Mouse (Mus musculus) hindbrain, embryonic 14.5 days (tissue): ENCODE data around the gene Avil. TPM values are rescaled to one million over a fixed set of nuclear protein-coding genes. Genes with fewer than 3 reads are reported as not detected.

Source experiments
- ATAC-seq: fragments of 200-750 bp; cut with Nextera tagmentation; 2 replicates; pipeline ENCODE4 v1.8.0; 2017; ENCODE audit warnings: moderate number of reproducible peaks, mild to moderate bottlenecking, moderate TSS enrichment, moderate library complexity; ENCODE audit not compliant: low FRiP score
- DNase-seq: peaks from one replicate; pipeline ENCODE4 v3.0.0-alpha.2; 2015; ENCODE audit warnings: low spot score
- H3K27ac ChIP-seq: fragments of 300-500 bp; sonication (generic); 2 replicates; pipeline ENCODE4 v1.5.1; 2014; ENCODE audit warnings: mild to moderate bottlenecking, moderate library complexity
- H3K27me3 ChIP-seq: fragments of 300-500 bp; sonication (generic); 2 replicates; pipeline ENCODE4 v1.6.1; 2014; ENCODE audit warnings: mild to moderate bottlenecking, low read length, mixed read lengths; ENCODE audit not compliant: control insufficient read depth, insufficient read depth
- H3K36me3 ChIP-seq: fragments of 300-500 bp; sonication (generic); replicated peaks from 2 replicates; pipeline ENCODE4 v1.6.1; 2014; ENCODE audit not compliant: control insufficient read depth, insufficient read depth
- H3K4me1 ChIP-seq: fragments of 300-500 bp; sonication (generic); replicated peaks from 2 replicates; pipeline ENCODE4 v1.6.1; 2014; ENCODE audit warnings: antibody characterized with exemption, low read length, mixed read lengths; ENCODE audit not compliant: control insufficient read depth, insufficient read depth
- H3K4me2 ChIP-seq: fragments of 300-500 bp; sonication (generic); replicated peaks from 2 replicates; pipeline ENCODE4 v1.6.1; 2014; ENCODE audit warnings: mild to moderate bottlenecking, moderate library complexity
- H3K4me3 ChIP-seq: fragments of 300-500 bp; sonication (generic); replicated peaks from 2 replicates; pipeline ENCODE4 v1.5.1; 2014; ENCODE audit warnings: mild to moderate bottlenecking, low read length
- H3K9ac ChIP-seq: fragments of 300-500 bp; sonication (generic); 2 replicates; pipeline ENCODE4 v1.6.1; 2014
- H3K9me3 ChIP-seq: fragments of 300-500 bp; sonication (generic); 2 replicates; pipeline ENCODE4 v1.6.1; 2016; ENCODE audit warnings: low read length; ENCODE audit not compliant: control insufficient read depth
- WGBS: fragments of 180-500 bp; shearing (Covaris S2); extraction: QIAGEN DNeasy Blood & Tissue Kit; methylation state at CpG from one replicate; pipeline ENCODE4 v1.1.7; 2014; 5-methylcytosine and 5-hydroxymethylcytosine counted together
- polyA plus RNA-seq: library from polyadenylated mRNA; unstranded; fragments of >200 nt; fragmentation: Nextera tagmentation; extraction: Ambion mirVana; gene quantifications from 2 replicates; pipeline ENCODE4 v1.2.1, GENCODE M21; 2014

Gene Avil
- polyA plus RNA-seq, 1 experiment from 2014 or later = 0.60 TPM

DNA sequence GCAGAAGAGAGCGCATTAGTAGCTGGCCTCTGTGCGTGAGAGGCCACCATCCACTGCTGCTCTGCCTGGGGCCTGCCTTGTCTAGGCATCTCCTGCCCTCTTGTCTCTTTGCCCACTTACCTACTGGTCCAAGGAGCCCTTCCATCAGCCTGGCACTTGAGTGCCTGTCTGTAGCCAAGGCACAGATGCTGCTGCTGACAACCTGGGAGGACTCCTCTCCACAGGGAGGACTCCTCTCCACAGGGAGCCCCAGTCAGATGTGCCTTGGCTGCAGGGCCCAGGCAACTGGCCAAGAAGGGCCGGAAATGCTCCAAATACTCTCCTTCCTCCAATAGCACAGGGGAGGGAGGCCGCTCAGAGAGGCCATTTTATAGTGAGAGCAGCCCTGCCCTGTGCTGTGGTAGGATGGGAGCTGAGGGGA lies 14.0 kb upstream of the Avil start:
- H3K4me1 ChIP-seq = peaks cover 67% of the 10 kb centered on the region
- H3K36me3 ChIP-seq = no peaks in the 10 kb centered on the region
- peak overlapping the region; percentile 51; the same call in 1 of the 2 replicates for H3K27ac ChIP-seq
- WGBS = 39% methylated on average over 4 of the region's 4 CpGs
- H3K4me3 ChIP-seq = no peak overlapping the region
- ATAC-seq (peak; percentile 59), DNase-seq (peak; percentile 60)
- 0 out of 2 replicates have a peak overlapping the region, but pooled peaks have one; percentile 7 for H3K4me2 ChIP-seq
- no peaks in the 10 kb centered on the region for H3K9me3 ChIP-seq
- H3K27me3 ChIP-seq = no peaks in the 10 kb centered on the region
- H3K9ac ChIP-seq = no peak overlapping the region; the same call in 1 of the 2 replicates

DNA sequence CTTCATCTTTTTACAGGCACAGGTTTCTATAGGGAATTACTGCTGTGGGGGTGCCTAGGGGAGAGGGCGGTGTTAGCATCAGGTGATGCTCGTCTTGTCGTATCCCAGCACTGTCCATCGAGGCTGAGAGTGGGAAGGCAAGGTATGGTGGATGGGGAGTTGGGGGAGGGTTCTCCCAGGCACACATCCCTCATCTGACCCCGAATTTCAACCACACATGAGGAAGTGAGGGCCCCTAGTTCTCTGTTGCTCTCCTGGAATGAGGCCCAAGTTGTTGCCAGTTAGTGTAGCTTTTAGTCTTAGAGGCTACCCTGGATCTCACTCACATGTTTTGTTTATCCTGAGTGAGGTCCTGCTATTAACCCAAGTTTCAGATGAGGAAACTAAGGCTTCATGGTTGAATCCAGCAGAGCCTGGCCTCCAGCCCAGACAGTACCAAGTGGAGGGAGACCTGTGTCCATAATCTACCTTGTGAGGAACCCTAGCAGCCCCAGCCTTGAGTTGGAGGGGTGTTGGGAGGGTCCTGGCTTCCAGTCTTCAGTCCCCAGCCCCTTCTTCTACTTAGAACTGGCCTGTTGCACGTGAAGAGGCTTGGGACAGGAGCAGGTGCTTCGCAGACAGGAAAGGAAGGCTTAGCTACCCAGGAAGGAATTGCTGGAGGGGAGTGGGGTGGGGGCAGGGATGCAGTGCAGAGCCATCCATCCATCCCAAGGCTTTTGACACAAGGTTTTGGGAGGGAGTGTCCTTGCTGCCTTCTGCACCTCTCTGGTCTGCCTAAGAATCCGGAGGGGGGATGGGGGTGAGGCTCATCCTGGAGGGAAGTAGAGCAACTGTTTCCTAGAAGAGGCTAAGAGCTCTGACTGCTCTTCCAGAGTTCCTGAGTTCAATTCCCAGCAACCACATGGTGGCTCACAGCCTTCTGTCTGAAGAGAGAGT lies 13.1 kb upstream of the Avil start:
- 0 out of 2 replicates have a peak overlapping the region, but pooled peaks have one; percentile 7 for H3K4me2 ChIP-seq
- no peak for DNase-seq
- H3K27me3 ChIP-seq = no peaks in the 10 kb centered on the region
- peaks cover 8% of the 10 kb centered on the region for H3K36me3 ChIP-seq
- no peak overlapping the region for H3K4me3 ChIP-seq
- H3K9ac ChIP-seq = no peak overlapping the region; the same call in 1 of the 2 replicates
- peak overlapping the region; percentile 51; the same call in 1 of the 2 replicates for H3K27ac ChIP-seq
- no peak for ATAC-seq
- peaks cover 58% of the 10 kb centered on the region for H3K4me1 ChIP-seq
- H3K9me3 ChIP-seq = no peaks in the 10 kb centered on the region
- whole genome bisulfite sequencing = 58% methylated on average over 8 of the region's 8 CpGs

DNA sequence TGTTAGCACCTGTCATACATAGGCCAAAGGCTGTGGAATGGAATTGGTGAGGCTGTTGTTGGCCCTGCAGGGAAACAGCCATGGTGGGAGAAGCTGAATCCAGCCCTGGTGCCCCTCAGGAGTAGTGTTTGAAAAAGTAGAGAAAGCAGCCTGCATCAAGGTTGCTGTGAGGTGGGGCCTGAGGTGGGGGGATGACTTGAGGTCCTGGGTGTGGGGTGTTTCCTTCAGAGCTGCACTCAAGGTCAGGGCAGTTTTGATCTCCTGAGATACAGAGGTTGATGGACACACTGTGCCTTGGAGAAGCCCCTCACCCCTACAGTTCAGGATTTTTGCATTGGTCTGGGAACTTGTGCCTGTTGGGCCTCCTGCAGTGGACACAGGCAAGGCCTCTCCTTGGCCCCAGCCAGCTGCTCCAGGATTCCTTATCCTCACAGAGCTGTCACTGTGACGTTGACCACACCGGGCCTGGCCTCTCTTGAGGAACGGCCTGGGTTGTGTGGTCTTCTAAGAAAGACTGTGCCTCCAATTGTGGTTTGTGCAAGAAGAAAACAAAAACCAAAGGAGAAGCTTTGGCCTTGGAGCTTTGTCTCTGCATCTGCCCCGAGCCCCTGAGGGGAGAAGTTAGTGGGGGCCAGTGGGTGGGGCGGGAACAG lies 11.9 kb upstream of the Avil start:
- no peak overlapping the region for H3K9ac ChIP-seq
- ATAC-seq = no peak
- H3K9me3 ChIP-seq = no peaks in the 10 kb centered on the region
- H3K27ac ChIP-seq = no peak overlapping the region
- no peak overlapping the region for H3K4me3 ChIP-seq
- no peak for DNase-seq
- H3K4me2 ChIP-seq = no peak overlapping the region
- H3K36me3 ChIP-seq = peaks cover 19% of the 10 kb centered on the region
- WGBS = 67% methylated on average over 5 of the region's 5 CpGs
- peaks cover 47% of the 10 kb centered on the region for H3K4me1 ChIP-seq
- H3K27me3 ChIP-seq = no peaks in the 10 kb centered on the region

DNA sequence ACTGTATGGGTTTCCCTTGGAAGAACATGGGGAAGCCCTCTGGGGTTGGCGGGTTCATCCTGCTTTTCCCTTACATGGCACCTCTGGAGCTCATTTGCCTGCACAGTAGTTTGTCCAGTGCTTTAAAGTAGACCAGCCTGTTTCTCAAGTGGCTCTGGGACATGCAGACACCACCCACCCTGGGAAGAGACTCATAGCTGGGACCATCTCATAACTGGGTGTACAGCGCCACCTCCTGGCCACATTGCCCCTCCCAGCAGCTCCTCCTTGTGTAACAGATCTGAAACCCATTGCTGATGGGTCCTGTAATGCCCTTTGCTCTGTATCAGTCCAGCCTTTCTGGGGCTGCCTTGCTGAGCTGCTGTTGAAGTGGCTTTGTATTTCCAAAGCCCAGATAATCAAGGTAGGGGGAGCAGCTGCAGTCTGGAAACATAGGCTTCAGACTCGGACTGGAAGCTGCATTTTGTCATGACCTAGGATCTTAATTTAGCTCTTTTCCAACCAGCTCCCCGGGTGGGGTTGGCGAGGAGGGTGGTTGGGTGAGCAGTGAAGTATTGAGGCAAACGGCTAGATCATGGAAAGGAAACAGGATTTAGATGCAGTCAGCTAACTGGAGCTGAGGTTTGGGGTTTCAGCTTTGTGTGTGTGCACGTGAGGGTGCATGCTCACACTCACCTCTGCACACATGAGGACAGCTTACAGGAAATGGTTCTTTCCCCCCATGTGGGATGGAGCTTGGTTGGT lies 10.0 kb upstream of the Avil start:
- no peak overlapping the region for H3K27ac ChIP-seq
- 66% methylated on average over 7 of the region's 7 CpGs for whole genome bisulfite sequencing
- DNase-seq = peak; percentile 86
- H3K9me3 ChIP-seq = no peaks in the 10 kb centered on the region
- H3K36me3 ChIP-seq = peaks cover 38% of the 10 kb centered on the region
- H3K27me3 ChIP-seq = no peaks in the 10 kb centered on the region
- no peak overlapping the region for H3K9ac ChIP-seq
- peaks cover 31% of the 10 kb centered on the region for H3K4me1 ChIP-seq
- no peak overlapping the region for H3K4me3 ChIP-seq
- peak; percentile 54 for ATAC-seq
- H3K4me2 ChIP-seq = no peak overlapping the region

DNA sequence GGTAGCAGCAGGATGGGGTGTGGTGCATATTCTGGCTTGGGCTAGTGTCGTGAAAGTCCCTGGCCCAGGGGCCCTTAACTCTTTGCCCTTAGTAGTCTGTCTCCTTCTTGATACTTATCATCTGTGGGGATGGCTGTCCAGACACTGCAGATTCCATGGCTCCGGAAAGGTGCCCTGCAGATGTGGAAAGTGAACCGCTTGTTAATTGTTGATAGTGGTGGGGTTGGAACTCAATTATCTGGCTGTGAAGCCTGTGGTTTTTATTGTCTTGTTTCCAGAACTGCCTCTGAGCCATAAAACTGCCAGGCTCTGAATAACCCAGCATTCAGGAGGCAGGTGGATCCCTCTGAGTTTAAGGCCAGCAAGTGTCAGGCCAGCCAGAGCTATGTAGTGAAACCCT lies 8.8 kb upstream of the Avil start:
- H3K27me3 ChIP-seq = no peaks in the 10 kb centered on the region
- no peaks in the 10 kb centered on the region for H3K9me3 ChIP-seq
- peaks cover 45% of the 10 kb centered on the region for H3K36me3 ChIP-seq
- no peak overlapping the region for H3K4me3 ChIP-seq
- 61% methylated on average over 3 of the region's 3 CpGs for WGBS
- peaks cover 20% of the 10 kb centered on the region for H3K4me1 ChIP-seq
- H3K4me2 ChIP-seq = no peak overlapping the region
- ATAC-seq (no peak), DNase-seq (no peak)
- no peak overlapping the region for H3K27ac ChIP-seq
- no peak overlapping the region for H3K9ac ChIP-seq

DNA sequence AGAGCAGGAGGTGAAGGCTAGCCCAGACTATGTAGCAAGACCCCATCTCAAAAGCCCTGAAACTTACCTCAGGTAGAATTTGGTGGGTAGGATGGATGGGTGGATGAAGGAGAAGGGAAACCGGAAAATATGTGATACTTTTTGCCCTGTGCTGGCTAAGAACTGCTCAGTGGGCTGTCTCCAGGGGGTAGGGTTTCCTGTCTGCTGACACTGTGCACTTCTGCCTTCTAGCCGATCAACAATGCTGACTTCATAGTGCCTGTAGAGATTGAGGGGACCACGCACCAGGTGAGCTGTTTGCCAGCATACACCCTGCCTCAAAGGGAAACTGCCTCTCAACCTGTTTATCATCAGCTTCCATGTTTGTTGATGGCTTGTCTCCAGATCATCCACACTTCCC lies 6.9 kb upstream of the Avil start:
- DNase-seq = no peak
- ATAC-seq = no peak
- H3K27ac ChIP-seq = no peak overlapping the region
- no peak overlapping the region for H3K4me2 ChIP-seq
- 0 out of 2 replicates have a peak, but pooled peaks cover 1% of the 10 kb centered on the region for H3K4me1 ChIP-seq
- no peak overlapping the region for H3K4me3 ChIP-seq
- H3K9me3 ChIP-seq = no peaks in the 10 kb centered on the region
- H3K27me3 ChIP-seq = no peaks in the 10 kb centered on the region
- peaks cover 61% of the 10 kb centered on the region for H3K36me3 ChIP-seq
- H3K9ac ChIP-seq = no peak overlapping the region
- 87% methylated on average over 3 of the region's 3 CpGs for whole genome bisulfite sequencing

DNA sequence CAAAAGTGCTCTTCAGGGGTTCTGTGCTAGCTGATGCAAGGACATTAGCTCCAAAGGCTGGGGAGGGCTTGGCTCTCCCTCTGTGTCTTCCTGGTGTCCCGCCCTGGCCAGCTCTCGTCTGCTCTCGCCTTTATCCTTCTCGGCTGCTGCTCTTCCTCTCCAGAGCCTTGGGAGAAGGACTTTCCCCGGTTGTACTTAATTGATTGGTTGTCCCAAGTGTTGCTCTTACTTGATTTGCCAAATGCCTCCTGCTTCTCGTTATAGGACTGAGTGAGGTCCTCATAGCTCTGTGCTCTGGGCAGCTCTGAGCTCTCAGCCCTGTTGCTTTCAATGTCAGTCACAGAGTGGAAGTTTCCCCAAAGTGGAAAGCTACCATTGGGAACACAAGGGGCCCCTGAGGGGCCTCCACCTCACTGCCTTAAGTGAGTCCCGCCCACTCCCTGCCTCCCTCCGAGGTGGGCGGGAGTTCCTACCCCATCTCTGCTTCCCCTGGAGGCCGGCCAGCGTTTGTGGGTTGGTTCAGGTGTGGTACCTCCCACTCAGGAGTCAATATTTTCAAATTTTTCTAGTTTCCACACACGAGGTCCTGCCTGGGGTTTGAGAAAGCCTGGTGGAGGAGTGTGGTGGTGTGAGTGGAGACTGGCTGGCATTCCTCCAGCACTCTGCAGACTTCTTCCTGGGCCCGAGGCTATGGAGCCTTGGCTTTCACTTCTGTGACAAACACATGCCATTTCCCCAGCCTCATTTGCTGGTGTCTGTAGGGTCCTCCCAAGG lies 3.0 kb upstream of the Avil start:
- Histone ChIP-seq H3K9me3 (no peaks in the 10 kb centered on the region), H3K4me1 (no peaks in the 10 kb centered on the region), H3K4me2 (no peak overlapping the region), H3K9ac (no peak overlapping the region), H3K36me3 (peaks cover 69% of the 10 kb centered on the region), H3K4me3 (no peak overlapping the region), H3K27ac (no peak overlapping the region), H3K27me3 (no peaks in the 10 kb centered on the region)
- ATAC-seq (no peak), DNase-seq (no peak)
- WGBS = 86% methylated on average over 13 of the region's 13 CpGs

DNA sequence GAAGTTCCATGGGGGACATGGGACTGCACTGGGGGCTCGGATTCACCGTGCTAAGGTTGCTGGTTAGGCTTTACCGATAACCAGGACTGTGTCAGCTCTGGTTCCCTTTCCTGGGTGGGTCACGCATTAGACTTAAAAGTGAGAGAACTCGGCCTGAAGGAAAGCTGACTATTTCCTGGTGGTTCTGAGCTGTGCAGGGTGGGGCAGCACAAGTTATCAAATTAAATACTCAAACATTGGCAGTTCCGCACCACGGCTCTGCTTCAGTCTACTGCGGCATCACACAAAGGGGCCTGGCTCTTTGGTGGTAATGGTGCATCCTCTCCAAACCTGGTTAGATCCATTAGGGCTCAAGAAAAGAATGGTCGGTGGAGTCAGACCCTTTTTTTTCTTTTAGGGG lies 788 bp downstream of the Avil start:
- H3K4me1 ChIP-seq = no peaks in the 10 kb centered on the region
- H3K27me3 ChIP-seq = no peaks in the 10 kb centered on the region
- no peaks in the 10 kb centered on the region for H3K9me3 ChIP-seq
- ATAC-seq = no peak
- H3K9ac ChIP-seq = no peak overlapping the region
- DNase-seq = no peak
- 92% methylated on average over 9 of the region's 9 CpGs for WGBS
- no peak overlapping the region for H3K4me2 ChIP-seq
- no peak overlapping the region for H3K4me3 ChIP-seq
- peaks cover 33% of the 10 kb centered on the region for H3K36me3 ChIP-seq
- no peak overlapping the region for H3K27ac ChIP-seq
